8 mouse cellular contexts compared by ENCODE assay signal in the genomic region with DNA sequence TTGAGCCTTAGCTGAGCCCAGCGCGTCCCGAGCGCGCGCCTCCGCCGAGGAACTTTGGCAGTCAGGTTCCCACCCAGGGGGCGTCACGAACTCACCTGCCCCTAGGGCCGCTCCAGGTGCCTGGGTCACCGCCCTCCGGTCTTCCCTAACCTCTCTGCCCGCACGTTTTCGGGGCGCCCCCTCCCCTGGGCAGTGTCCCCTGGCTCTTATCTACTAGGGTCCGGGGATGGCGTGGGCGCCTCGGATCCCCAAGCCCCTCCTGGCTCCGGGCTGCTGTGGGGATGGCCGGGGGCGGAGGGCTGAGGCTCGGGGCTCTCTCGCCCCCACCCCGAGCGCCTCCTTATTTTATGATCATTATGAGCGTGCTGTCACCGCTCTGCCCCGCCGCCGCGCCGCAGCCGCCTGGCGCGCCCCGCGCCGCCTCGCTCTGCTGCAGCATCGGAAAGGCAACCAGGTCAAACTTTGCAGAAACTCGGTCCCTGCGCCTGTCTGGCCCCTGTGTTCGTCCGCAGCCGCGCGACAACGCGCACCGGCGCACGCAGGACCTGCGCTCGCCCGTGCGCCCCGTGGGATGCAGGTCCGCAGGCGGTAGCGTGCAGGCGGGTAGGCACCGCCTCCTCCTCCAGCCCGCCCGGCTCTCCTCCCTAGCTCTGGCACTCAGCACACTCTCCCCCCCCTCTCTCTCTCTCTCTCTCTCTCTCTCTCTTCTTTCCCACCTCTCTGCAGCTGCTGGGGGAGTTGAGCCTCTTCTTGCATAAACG. TPM values are rescaled to one million over a fixed set of nuclear protein-coding genes. Genes with fewer than 3 reads are reported as not detected.
DNase-seq lines count a peak whose midpoint lies in the region; ATAC-seq and TF ChIP-seq lines count a peak whose summit lies in the region.

A gene (minus strand): TSS at position 747 of the 761 bp plus-strand sequence.

- H3K27me3 ChIP-seq in kidney, embryonic 14.5 days (ENCODE audit: control insufficient read depth, insufficient read depth, low read length): peaks cover 55% of the 10 kb centered on the region
- no peaks in the 10 kb centered on the region for H3K27me3 ChIP-seq in cerebellum, adult 2 months (ENCODE audit: control insufficient read depth, insufficient read depth, low read length)
- H3K27me3 ChIP-seq in hindbrain, embryonic 13.5 days: peaks cover 91% of the 10 kb centered on the region
- peaks cover 45% of the 10 kb centered on the region for H3K27me3 ChIP-seq in lung, embryonic 16.5 days (ENCODE audit: control insufficient read depth, insufficient read depth, low read depth, low read length)

- no peak for TF ChIP-seq CTCF in cerebellum, adult 2 months (IDR thresholded peaks at IDR 0.05; ENCODE audit: borderline replicate concordance, insufficient read depth, low read depth, low read length)

- peak; percentile 51 for ATAC-seq in kidney, embryonic 14.5 days (ENCODE audit: low FRiP score, low TSS enrichment)
- peak; percentile 80 for ATAC-seq in hindbrain, embryonic 13.5 days (ENCODE audit: low FRiP score)
- ATAC-seq in lung, embryonic 16.5 days (ENCODE audit: low read depth): peak; percentile 76

- H3K36me3 ChIP-seq in kidney, embryonic 14.5 days (ENCODE audit: control insufficient read depth, insufficient read depth, low read length): no peaks in the 10 kb centered on the region
- no peaks in the 10 kb centered on the region for H3K36me3 ChIP-seq in hindbrain, embryonic 13.5 days
- no peaks in the 10 kb centered on the region for H3K36me3 ChIP-seq in lung, embryonic 16.5 days (ENCODE audit: control insufficient read depth, insufficient read depth, low read length)

- WGBS in kidney, embryonic 14.5 days: under 1% methylated on average over 65 of the region's 68 CpGs
- 1% methylated on average over 68 of the region's 68 CpGs for WGBS in cerebellum, adult 2 months
- WGBS in hindbrain, embryonic 13.5 days: under 1% methylated on average over 67 of the region's 68 CpGs
- under 1% methylated on average over 56 of the region's 68 CpGs for WGBS in lung, embryonic 16.5 days

- no peak within 1 kb of the TSS for H3K27ac ChIP-seq in kidney, embryonic 14.5 days (ENCODE audit: low read depth, low read length)
- H3K27ac ChIP-seq in cerebellum, adult 2 months (ENCODE audit: insufficient read depth, low read length): no peak within 1 kb of the TSS
- no peak within 1 kb of the TSS for H3K27ac ChIP-seq in hindbrain, embryonic 13.5 days
- no peak within 1 kb of the TSS for H3K27ac ChIP-seq in lung, embryonic 16.5 days (ENCODE audit: low read length)

- peak within 1 kb of the TSS; percentile 100 for H3K4me2 ChIP-seq in kidney, embryonic 14.5 days (replicated peaks; ENCODE audit: low read depth, low read length)
- peak within 1 kb of the TSS; percentile 100 for H3K4me2 ChIP-seq in hindbrain, embryonic 13.5 days
- H3K4me2 ChIP-seq in lung, embryonic 16.5 days (ENCODE audit: low read depth, low read length): peak within 1 kb of the TSS; percentile 97

- H3K4me1 ChIP-seq in kidney, embryonic 14.5 days (ENCODE audit: control insufficient read depth, insufficient read depth, low read length): peaks cover 21% of the 10 kb centered on the region
- H3K4me1 ChIP-seq in cerebellum, adult 2 months (ENCODE audit: control insufficient read depth, insufficient read depth, low read length): 0 out of 2 replicates have a peak, but pooled peaks cover 3% of the 10 kb centered on the region
- peaks cover 38% of the 10 kb centered on the region for H3K4me1 ChIP-seq in hindbrain, embryonic 13.5 days (replicated peaks)
- peaks cover 22% of the 10 kb centered on the region for H3K4me1 ChIP-seq in lung, embryonic 16.5 days (replicated peaks; ENCODE audit: control insufficient read depth, insufficient read depth, low read length)

- no peak for DNase-seq in kidney, adult 18-20 months
- DNase-seq in cerebellum, adult 2 months: peak; percentile 46 to 60
- DNase-seq in forelimb bud, embryonic 11.5 days (ENCODE audit: low read depth, low spot score): peak; percentile 36
- DNase-seq in right cerebral cortex, postnatal 14 days: peak; percentile 39
- DNase-seq in urinary bladder, adult 2 months (ENCODE audit: low spot score): no peak

- H3K9me3 ChIP-seq in kidney, embryonic 14.5 days (ENCODE audit: control insufficient read depth, low read length): no peaks in the 10 kb centered on the region
- H3K9me3 ChIP-seq in hindbrain, embryonic 13.5 days: no peaks in the 10 kb centered on the region
- H3K9me3 ChIP-seq in lung, embryonic 16.5 days (ENCODE audit: control insufficient read depth, low read length): no peaks in the 10 kb centered on the region

- peak within 1 kb of the TSS; percentile 64 for H3K4me3 ChIP-seq in kidney, embryonic 14.5 days (ENCODE audit: low read length)
- H3K4me3 ChIP-seq in cerebellum, adult 2 months (replicated peaks; ENCODE audit: insufficient read depth, low read depth, low read length): peak within 1 kb of the TSS; percentile 59
- peak within 1 kb of the TSS; percentile 68 for H3K4me3 ChIP-seq in hindbrain, embryonic 13.5 days
- H3K4me3 ChIP-seq in lung, embryonic 16.5 days (ENCODE audit: low read length): peak within 1 kb of the TSS; percentile 69

- TF ChIP-seq POLR2A in cerebellum, adult 2 months (IDR thresholded peaks at IDR 0.05; ENCODE audit: borderline replicate concordance, insufficient read depth, low read length): no peak

- H3K9ac ChIP-seq in kidney, embryonic 14.5 days (ENCODE audit: low read depth, low read length): peak within 1 kb of the TSS; percentile 57; the same call in 1 of the 2 replicates
- H3K9ac ChIP-seq in hindbrain, embryonic 13.5 days: peak within 1 kb of the TSS; percentile 70
- H3K9ac ChIP-seq in lung, embryonic 16.5 days (ENCODE audit: low read length): peak within 1 kb of the TSS; percentile 68

RNA-seq across cellular contexts. Expression of the gene that starts here (rescaled TPM):
- polyA plus RNA-seq in kidney, embryonic 14.5 days (2014; fragmentation: Nextera tagmentation; extraction: Ambion mirVana): 1.2 and 1.7 TPM in 2 replicates
- polyA plus RNA-seq in cerebellum, adult 2 months (2012; rRNA removed): 4.2 and 4.4 TPM in 2 replicates
- polyA plus RNA-seq in hindbrain, embryonic 13.5 days (2015; fragmentation: Nextera tagmentation; extraction: Ambion mirVana): 0.63 and 0.74 TPM in 2 replicates
- polyA plus RNA-seq in lung, embryonic 16.5 days (2015; fragmentation: Nextera tagmentation; extraction: Ambion mirVana): 4.3 and 4.4 TPM in 2 replicates
- polyA plus RNA-seq in urinary bladder, adult 2 months (2012; rRNA removed): 0.48 and 0.74 TPM in 2 replicates

Comparison
In these comparisons a context has a peak if more than half of its experiments do, and no peak if none do; other contexts are left out.
1. Peak in ATAC-seq, H3K4me3 ChIP-seq, H3K9ac ChIP-seq and H3K4me2 ChIP-seq in hindbrain, embryonic 13.5 days; RNA of the gene not detected or under 1 TPM.
2. DNase-seq: peak in cerebellum, adult 2 months (2 of 2), forelimb bud, embryonic 11.5 days (single experiment) and right cerebral cortex, postnatal 14 days (single experiment); none in kidney, adult 18-20 months (single experiment) and urinary bladder, adult 2 months (single experiment).
3. Peak in every context shown above with its lines, with median percentiles within 50 percentile points of each other: ATAC-seq, H3K4me2 ChIP-seq, H3K4me3 ChIP-seq and H3K9ac ChIP-seq.